Mouse (Mus musculus): ENCODE data around the gene Igfbp1. TPM values are rescaled to one million over a fixed set of nuclear protein-coding genes. Genes with fewer than 3 reads are reported as not detected.

The Igfbp1 gene
- not detected in 2 replicates for polyA plus RNA-seq (2011; ENCODE audit: insufficient read depth, insufficient read length, low replicate concordance, missing spikeins)

DNA sequence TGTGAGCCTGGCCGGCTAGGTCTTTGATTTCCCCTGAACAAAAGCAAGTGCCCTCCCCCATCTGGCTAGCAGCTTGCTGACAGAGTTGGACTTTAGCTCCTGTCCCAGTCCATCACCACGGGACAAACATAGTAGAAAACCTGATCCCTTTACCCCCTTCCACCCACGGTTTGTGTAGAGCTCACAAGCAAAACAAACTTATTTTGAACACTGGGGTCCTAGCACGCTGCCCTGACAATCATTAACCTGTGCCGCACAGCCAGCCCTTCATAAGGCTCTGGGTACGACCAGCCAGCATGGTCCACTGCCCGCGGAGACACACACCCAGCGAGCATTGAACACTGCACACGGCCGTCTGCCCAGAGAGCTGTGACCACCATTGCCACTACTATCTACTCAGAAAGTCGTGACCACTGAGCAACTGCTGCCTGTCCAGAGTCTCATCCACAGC, at the start of gene Igfbp1:
Igfbp1 (plus strand) TSS at position 292 of the 451 bp plus-strand sequence.
- TF ChIP-seq POLR2A (IDR thresholded peaks at IDR 0.05; ENCODE audit: borderline replicate concordance, control insufficient read depth, low read depth, low read length) (no peak), CTCF (IDR thresholded peaks at IDR 0.05; ENCODE audit: control insufficient read depth, insufficient read depth, low read length) (no peak)
- Histone ChIP-seq H3K27ac (ENCODE audit: control insufficient read depth, insufficient read depth, low read depth, low read length, poor library complexity) (no peak within 1 kb of the TSS), H3K4me1 (ENCODE audit: control insufficient read depth, insufficient read depth, low read length) (no peaks in the 10 kb centered on the region), H3K4me3 (replicated peaks; ENCODE audit: control insufficient read depth, low read depth, low read length) (no peak within 1 kb of the TSS)
- WGBS, result 67% methylated on average over 12 of the region's 12 CpGs

DNA sequence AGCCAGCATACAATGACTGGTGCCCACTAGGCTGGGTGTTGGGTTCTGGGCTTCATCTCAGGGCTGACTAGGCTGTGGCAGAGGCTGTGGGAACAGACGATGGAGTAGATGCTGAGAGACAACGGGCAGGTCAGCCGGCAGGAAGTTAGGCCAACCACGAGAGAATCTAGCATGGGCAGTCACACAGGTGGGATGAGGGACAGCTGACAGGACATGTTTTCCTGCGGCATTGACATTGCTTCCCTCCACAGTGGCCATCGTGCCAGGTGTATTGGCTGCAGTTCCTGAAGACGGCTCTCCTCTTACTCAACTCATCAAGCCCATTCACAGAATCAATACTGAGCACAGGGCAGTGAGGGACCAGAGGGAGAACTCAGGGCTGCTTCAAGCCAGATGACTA, 49.6 kb upstream of the Igfbp1 start:
- 77% methylated on average over 7 of the region's 7 CpGs for WGBS

DNA sequence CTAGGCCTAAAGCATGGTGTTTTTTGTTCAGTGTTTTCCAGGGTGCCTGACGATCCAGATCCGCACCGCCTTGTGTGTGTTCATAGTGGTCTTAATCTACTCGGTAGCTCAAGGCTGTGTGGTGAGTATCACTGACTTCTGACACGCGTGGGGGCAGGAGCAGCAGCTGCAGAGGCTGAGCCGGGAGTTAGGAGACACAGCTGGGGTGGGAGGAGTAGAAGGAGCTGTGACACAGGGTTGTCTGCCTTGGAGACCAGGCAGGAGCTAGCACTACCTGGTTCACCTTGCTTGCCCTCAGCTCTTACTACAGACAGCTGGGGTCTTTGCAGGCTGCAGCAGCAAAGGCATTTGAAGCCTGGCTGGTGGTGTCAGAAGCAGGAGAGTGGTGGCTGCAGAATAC, 48.1 kb upstream of the Igfbp1 start:
- H3K27ac ChIP-seq (ENCODE audit: control insufficient read depth, insufficient read depth, low read depth, low read length, poor library complexity), result no peak overlapping the region
- H3K4me1 ChIP-seq (ENCODE audit: control insufficient read depth, insufficient read depth, low read length), result no peaks in the 10 kb centered on the region
- TF ChIP-seq POLR2A (IDR thresholded peaks at IDR 0.05; ENCODE audit: borderline replicate concordance, control insufficient read depth, low read depth, low read length), result no peak
- TF ChIP-seq CTCF (IDR thresholded peaks at IDR 0.05; ENCODE audit: control insufficient read depth, insufficient read depth, low read length), result no peak
- WGBS, result 78% methylated on average over 7 of the region's 7 CpGs
- H3K4me3 ChIP-seq (replicated peaks; ENCODE audit: control insufficient read depth, low read depth, low read length), result no peak overlapping the region

More for the DNA sequence above, 49.6 kb upstream of the Igfbp1 start:
- TF ChIP-seq CTCF (IDR thresholded peaks at IDR 0.05; ENCODE audit: control insufficient read depth, insufficient read depth, low read length) (no peak), POLR2A (IDR thresholded peaks at IDR 0.05; ENCODE audit: borderline replicate concordance, control insufficient read depth, low read depth, low read length) (no peak)
- no peak overlapping the region for H3K4me3 ChIP-seq (replicated peaks; ENCODE audit: control insufficient read depth, low read depth, low read length)
- H3K4me1 ChIP-seq (ENCODE audit: control insufficient read depth, insufficient read depth, low read length), result no peaks in the 10 kb centered on the region
- no peak overlapping the region for H3K27ac ChIP-seq (ENCODE audit: control insufficient read depth, insufficient read depth, low read depth, low read length, poor library complexity)

- TF ChIP-seq POLR2A (IDR thresholded peaks at IDR 0.05; ENCODE audit: borderline replicate concordance, control insufficient read depth, low read depth, low read length) (no peak), CTCF (IDR thresholded peaks at IDR 0.05; ENCODE audit: control insufficient read depth, insufficient read depth, low read length) (no peak)
- Histone ChIP-seq H3K27ac (ENCODE audit: control insufficient read depth, insufficient read depth, low read depth, low read length, poor library complexity) (no peak overlapping the region), H3K4me3 (replicated peaks; ENCODE audit: control insufficient read depth, low read depth, low read length) (no peak overlapping the region), H3K4me1 (ENCODE audit: control insufficient read depth, insufficient read depth, low read length) (no peaks in the 10 kb centered on the region)
- WGBS, result 80% methylated on average over 8 of the region's 8 CpGs
These were observed 47.1 kb upstream of the Igfbp1 start for GRCm38 (mm10) chr11:7150511-7150910.

GRCm38 (mm10) chr11:7152371-7152770, 45.2 kb upstream of the Igfbp1 start:
- 83% methylated on average over 12 of the region's 12 CpGs for WGBS
- no peak overlapping the region for H3K4me3 ChIP-seq (replicated peaks; ENCODE audit: control insufficient read depth, low read depth, low read length)
- TF ChIP-seq POLR2A (IDR thresholded peaks at IDR 0.05; ENCODE audit: borderline replicate concordance, control insufficient read depth, low read depth, low read length), result no peak
- no peak for TF ChIP-seq CTCF (IDR thresholded peaks at IDR 0.05; ENCODE audit: control insufficient read depth, insufficient read depth, low read length)
- no peaks in the 10 kb centered on the region for H3K4me1 ChIP-seq (ENCODE audit: control insufficient read depth, insufficient read depth, low read length)
- no peak overlapping the region for H3K27ac ChIP-seq (ENCODE audit: control insufficient read depth, insufficient read depth, low read depth, low read length, poor library complexity)

DNA sequence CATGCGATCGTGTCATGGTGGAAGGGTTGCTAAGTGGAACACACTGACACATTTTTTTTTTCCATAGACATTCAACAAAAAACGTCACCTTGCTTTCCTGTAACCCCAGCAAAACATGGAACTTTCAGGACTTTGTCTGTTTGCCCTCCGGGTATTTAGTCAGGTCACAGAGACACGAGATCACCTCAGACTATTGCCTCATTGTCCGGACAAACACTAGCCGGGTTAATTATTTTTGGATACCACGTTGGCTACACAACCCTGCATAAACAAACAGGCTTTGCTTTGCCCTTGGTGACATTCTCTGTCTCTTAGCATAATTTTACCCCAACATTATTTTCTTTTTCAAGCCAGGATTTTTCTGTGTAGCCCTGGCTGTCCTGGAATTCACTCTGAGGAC, 44.5 kb upstream of the Igfbp1 start:
- TF ChIP-seq CTCF (IDR thresholded peaks at IDR 0.05; ENCODE audit: control insufficient read depth, insufficient read depth, low read length), result no peak
- no peak for TF ChIP-seq POLR2A (IDR thresholded peaks at IDR 0.05; ENCODE audit: borderline replicate concordance, control insufficient read depth, low read depth, low read length)
- no peaks in the 10 kb centered on the region for H3K4me1 ChIP-seq (ENCODE audit: control insufficient read depth, insufficient read depth, low read length)
- no peak overlapping the region for H3K4me3 ChIP-seq (replicated peaks; ENCODE audit: control insufficient read depth, low read depth, low read length)
- 78% methylated on average over 8 of the region's 8 CpGs for WGBS
- H3K27ac ChIP-seq (ENCODE audit: control insufficient read depth, insufficient read depth, low read depth, low read length, poor library complexity), result no peak overlapping the region

DNA sequence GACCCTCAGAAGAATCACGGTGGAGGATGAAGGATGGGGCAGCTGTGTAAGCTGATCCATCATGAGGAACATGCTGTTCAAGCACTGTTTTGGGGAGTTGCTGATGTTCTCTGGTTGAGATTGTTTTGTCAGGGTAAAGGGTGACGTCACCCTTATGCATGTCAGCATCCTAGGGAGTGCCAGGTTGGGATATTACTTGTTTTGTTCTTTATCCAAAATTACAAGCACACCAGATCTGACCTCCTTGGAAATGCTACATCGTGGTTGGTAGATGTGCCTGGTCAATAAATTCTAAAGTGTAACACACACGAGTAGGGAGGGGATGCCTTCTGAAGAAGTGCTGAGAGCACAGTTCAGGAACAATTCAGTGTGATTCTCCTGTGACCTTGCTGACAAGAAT, 41.2 kb upstream of the Igfbp1 start:
- 58% methylated on average over 4 of the region's 4 CpGs for WGBS
- Histone ChIP-seq H3K27ac (ENCODE audit: control insufficient read depth, insufficient read depth, low read depth, low read length, poor library complexity) (no peak overlapping the region), H3K4me3 (replicated peaks; ENCODE audit: control insufficient read depth, low read depth, low read length) (no peak overlapping the region), H3K4me1 (ENCODE audit: control insufficient read depth, insufficient read depth, low read length) (no peaks in the 10 kb centered on the region)
- TF ChIP-seq CTCF (IDR thresholded peaks at IDR 0.05; ENCODE audit: control insufficient read depth, insufficient read depth, low read length) (no peak), POLR2A (IDR thresholded peaks at IDR 0.05; ENCODE audit: borderline replicate concordance, control insufficient read depth, low read depth, low read length) (no peak)

DNA sequence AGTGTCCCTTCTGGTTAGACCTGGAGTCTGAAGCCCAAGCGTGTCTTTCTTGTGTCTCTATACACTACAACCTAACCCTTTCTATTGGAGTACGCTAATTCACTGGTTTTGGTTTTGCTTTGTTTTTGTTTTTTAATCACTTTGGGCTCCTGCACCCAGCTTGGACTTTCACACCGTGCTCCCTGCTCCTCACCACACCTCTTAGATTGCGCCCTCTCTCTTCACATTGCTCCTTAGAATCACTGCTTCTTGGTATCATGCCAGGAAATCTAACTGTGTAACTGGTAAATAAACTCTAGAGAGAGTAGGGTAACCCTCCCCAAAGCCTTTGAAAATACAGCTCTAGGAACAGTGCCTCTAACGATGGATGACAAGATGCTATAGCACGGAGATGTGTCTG, 39.4 kb upstream of the Igfbp1 start:
- Histone ChIP-seq H3K4me3 (replicated peaks; ENCODE audit: control insufficient read depth, low read depth, low read length) (no peak overlapping the region), H3K27ac (ENCODE audit: control insufficient read depth, insufficient read depth, low read depth, low read length, poor library complexity) (no peak overlapping the region), H3K4me1 (ENCODE audit: control insufficient read depth, insufficient read depth, low read length) (no peaks in the 10 kb centered on the region)
- WGBS, result 81% methylated on average over 6 of the region's 6 CpGs
- TF ChIP-seq POLR2A (IDR thresholded peaks at IDR 0.05; ENCODE audit: borderline replicate concordance, control insufficient read depth, low read depth, low read length) (no peak), CTCF (IDR thresholded peaks at IDR 0.05; ENCODE audit: control insufficient read depth, insufficient read depth, low read length) (no peak)

GRCm38 (mm10) chr11:7160146-7160545, 37.4 kb upstream of the Igfbp1 start:
- no peaks in the 10 kb centered on the region for H3K4me1 ChIP-seq (ENCODE audit: control insufficient read depth, insufficient read depth, low read length)
- 79% methylated on average over 6 of the region's 6 CpGs for WGBS
- TF ChIP-seq CTCF (IDR thresholded peaks at IDR 0.05; ENCODE audit: control insufficient read depth, insufficient read depth, low read length), result no peak
- TF ChIP-seq POLR2A (IDR thresholded peaks at IDR 0.05; ENCODE audit: borderline replicate concordance, control insufficient read depth, low read depth, low read length), result no peak
- no peak overlapping the region for H3K27ac ChIP-seq (ENCODE audit: control insufficient read depth, insufficient read depth, low read depth, low read length, poor library complexity)
- H3K4me3 ChIP-seq (replicated peaks; ENCODE audit: control insufficient read depth, low read depth, low read length), result no peak overlapping the region

Measured in bone marrow, adult 2 months (tissue).